Mouse (Mus musculus) neutrophil, adult 5-6 weeks (primary cell): ENCODE measurements around the gene Trim30c. TPM values are rescaled to one million over a fixed set of nuclear protein-coding genes. Genes with fewer than 3 reads are reported as not detected.
"Not testable (repeated sequence)": the region's sequence is repeated elsewhere in the genome, so short reads cannot be mapped to it uniquely, and the experiment has no call there.

ENCODE experiments used
- ATAC-seq: fragments of 151-379, 151-347 bp; 2 replicates; pipeline ENCODE4 v1.8.0; 2017; ENCODE audit warnings: mild to moderate bottlenecking, moderate TSS enrichment; ENCODE audit not compliant: insufficient number of reproducible peaks, poor library complexity, low FRiP score, severe bottlenecking; ENCODE audit errors: extremely low read depth
- total RNA-seq: library from RNA; stranded (forward); fragments of 200-1000 nt; gene quantifications from 2 replicates; pipeline ENCODE4 v1.2.3, GENCODE M21; 2017

Trim30c gene
- total RNA-seq: 6.6 and 7.2 TPM in 2 replicates

GRCm38 (mm10) chr7:104400698-104401097, at the start of gene Trim30c:
Gene Trim30c, minus strand, starts transcription at chr7:104400837.
- peak; percentile 72 for ATAC-seq

DNA sequence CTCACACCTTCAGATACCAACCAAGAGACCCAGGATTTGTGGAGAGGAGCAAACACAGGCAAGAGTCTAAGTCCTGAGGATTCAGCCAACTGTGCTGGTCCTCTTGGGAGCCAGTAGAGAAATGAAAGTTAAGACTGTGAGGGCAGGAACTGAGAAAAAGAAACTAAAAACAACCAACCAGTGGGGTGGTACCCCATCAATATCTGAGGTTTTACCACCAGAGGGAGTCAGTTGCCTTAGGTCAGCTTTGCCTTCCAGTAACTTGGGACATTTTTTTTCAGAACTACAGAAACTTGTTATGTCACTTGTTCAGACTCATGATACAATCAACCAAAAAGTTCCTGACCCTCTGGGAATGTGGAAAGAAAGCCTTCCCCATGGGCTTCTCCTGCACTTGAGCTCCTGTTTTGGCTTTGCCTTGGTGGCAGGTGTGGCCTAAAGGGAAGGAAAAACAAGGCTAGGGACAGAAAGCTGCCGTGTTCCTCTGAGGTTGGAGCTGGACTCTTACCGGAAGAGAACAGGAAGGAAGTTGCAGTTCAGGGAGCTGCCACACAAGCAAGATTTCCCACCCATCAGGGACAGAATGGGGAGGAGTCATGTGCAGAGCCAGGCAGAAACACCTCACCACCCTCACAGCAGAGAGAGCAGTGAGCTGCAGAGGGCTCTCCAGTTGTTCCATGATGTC, 45.5 kb upstream of the Trim30c start:
- peak; percentile 95 for ATAC-seq

- ATAC-seq: no peak
These were observed 3.9 kb upstream of the Trim30c start for GRCm38 (mm10) chr7:104404460-104404950.

- no peak for ATAC-seq
These were observed 503 bp upstream of the Trim30c start for GRCm38 (mm10) chr7:104401140-104401539.

DNA sequence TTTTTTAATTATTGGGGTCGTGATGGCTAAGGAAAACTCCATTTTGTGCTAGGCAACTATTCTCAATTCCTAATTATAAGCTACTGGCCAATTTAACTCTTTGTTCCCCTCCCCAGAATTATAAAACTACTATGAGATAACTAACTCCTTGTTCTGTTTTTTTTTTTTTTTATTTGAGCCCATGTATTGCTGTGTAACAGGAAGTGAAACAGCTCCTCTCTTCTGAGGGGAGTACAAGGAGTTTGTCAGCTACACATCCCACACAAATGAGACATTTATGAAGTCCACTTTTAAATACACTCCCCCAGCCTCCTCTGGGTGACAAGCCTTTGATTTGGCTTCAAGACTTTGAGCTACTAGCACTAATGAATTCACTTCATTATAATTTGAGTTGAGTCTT, 2.1 kb downstream of the Trim30c start:
- ATAC-seq: 0 out of 2 replicates have a peak, but pooled peaks have one; percentile 39

- peak; percentile 90 for ATAC-seq
These were observed 30.8 kb downstream of the Trim30c start, which contains the start of gene Trim30b for GRCm38 (mm10) chr7:104369736-104370414. Gene Trim30b, minus strand, starts transcription at chr7:104369884.

DNA sequence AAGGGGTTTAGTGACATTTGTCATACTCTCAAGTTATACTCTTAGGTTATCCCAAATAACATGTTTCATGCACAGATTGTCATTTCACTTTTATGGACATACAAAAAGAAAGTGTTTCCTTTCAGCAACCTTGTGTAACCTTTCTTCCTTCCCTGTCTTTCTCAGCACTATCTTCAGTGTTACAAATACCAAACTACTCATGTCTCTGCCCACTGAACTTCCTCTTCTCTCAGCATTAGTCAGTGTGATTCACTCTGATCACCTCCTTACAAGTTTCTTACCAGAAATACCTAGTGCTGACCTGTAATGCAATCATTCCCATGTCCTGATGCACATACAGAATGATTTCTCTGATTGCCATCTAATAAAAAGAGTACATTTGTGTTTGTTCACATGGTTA, 34.3 kb downstream of the Trim30c start:
- ATAC-seq: peak; percentile 25

GRCm38 (mm10) chr7:104353600-104353967, 47.1 kb downstream of the Trim30c start:
- ATAC-seq: no peak

GRCm38 (mm10) chr7:104352717-104353599, 47.7 kb downstream of the Trim30c start, which contains the start of gene Trim12c:
Gene Trim12c, minus strand, starts transcription at chr7:104353362.
- ATAC-seq: peak; percentile 99

GRCm38 (mm10) chr7:104348043-104348442, 52.6 kb downstream of the Trim30c start:
- peak; percentile 69 for ATAC-seq

DNA sequence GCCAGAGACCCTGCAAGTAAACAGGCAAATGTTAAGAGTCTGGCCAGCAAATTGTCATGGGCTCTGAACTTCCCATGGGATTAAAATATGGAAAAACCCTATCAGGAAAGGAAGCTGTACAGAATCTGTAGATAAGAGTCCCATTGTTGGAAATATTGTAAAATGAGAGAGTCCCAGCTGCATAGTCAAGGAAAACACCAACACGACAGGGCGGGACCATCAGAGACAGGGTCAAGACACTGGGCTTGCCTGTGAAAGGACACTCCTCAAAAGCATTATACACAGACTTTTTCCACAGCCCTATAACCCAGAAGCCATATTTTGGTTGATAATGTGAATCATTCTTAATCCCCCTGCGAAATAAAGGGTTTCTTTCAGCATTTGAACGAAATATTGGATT, 59.9 kb downstream of the Trim30c start:
- ATAC-seq: not testable (repeated sequence)

DNA sequence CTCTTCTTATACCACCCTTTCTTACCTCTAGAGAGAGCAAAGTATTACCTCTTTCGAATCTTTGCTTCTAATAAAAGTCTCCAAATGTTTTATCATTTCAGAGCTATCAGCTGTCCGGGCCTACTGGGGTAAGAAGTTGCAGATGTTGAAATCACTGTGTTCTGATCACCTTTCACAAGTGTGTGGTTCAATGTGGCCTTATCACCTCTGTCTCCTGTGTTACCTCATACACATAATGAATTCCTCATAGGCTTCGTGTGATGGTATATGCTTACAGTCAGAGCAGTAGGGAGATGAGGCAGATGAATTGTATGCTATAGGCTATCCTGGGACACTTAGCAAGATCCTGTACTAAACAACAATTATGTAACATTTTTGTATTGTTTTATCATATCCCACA, 65.1 kb downstream of the Trim30c start:
- ATAC-seq: not testable (repeated sequence)

Other genes with a start within 250 kb of the Trim30c start
- not detected in 2 replicates for gene Olfm5, start 236.0 kb downstream of the Trim30c start, total RNA-seq
- gene Olfr648, start 217.4 kb downstream of the Trim30c start, total RNA-seq: 0.12 TPM in 1 of 2 replicates, not detected in the other
- not detected in 2 replicates for gene Olfr649, start 204.9 kb downstream of the Trim30c start, total RNA-seq
- 1.3 and 2.3 TPM in 2 replicates for gene Trim6, start 182.0 kb downstream of the Trim30c start, total RNA-seq
- gene Trim34a, start 156.4 kb downstream of the Trim30c start, total RNA-seq: 202 and 211 TPM in 2 replicates
- gene Trim5, start 112.7 kb downstream of the Trim30c start, total RNA-seq: 71.1 and 78.2 TPM in 2 replicates
- 518 and 540 TPM in 2 replicates for gene Trim12a, start 85.4 kb downstream of the Trim30c start, total RNA-seq
- gene Trim34b, start 71.4 kb downstream of the Trim30c start, total RNA-seq: 6.8 and 7.2 TPM in 2 replicates
- 185 and 205 TPM in 2 replicates for gene Trim12c, start 47.5 kb downstream of the Trim30c start, total RNA-seq
- 380 and 405 TPM in 2 replicates for gene Trim30b, start 31.0 kb downstream of the Trim30c start, total RNA-seq
- 208 and 211 TPM in 2 replicates for gene Trim30a, start 64.4 kb upstream of the Trim30c start, total RNA-seq
- gene Trim30d, start 107.0 kb upstream of the Trim30c start, total RNA-seq: 192 and 193 TPM in 2 replicates
- gene Olfr651, start 149.3 kb upstream of the Trim30c start, total RNA-seq: not detected in 2 replicates
- gene Olfr652, start 160.1 kb upstream of the Trim30c start, total RNA-seq: not detected in 2 replicates
- gene Olfr653, start 176.5 kb upstream of the Trim30c start, total RNA-seq: not detected in 2 replicates
- gene Olfr654, start 186.2 kb upstream of the Trim30c start, total RNA-seq: not detected in 2 replicates
- gene Olfr655, start 200.9 kb upstream of the Trim30c start, total RNA-seq: not detected in 2 replicates
- not detected in 2 replicates for gene Olfr656, start 213.1 kb upstream of the Trim30c start, total RNA-seq
- not detected in 2 replicates for gene Olfr657, start 224.0 kb upstream of the Trim30c start, total RNA-seq
- gene Olfr658, start 246.5 kb upstream of the Trim30c start, total RNA-seq: 0.47 TPM in 1 of 2 replicates, not detected in the other